Comparison of ENCODE assay signal across 22 mouse cellular contexts in the genomic region with DNA sequence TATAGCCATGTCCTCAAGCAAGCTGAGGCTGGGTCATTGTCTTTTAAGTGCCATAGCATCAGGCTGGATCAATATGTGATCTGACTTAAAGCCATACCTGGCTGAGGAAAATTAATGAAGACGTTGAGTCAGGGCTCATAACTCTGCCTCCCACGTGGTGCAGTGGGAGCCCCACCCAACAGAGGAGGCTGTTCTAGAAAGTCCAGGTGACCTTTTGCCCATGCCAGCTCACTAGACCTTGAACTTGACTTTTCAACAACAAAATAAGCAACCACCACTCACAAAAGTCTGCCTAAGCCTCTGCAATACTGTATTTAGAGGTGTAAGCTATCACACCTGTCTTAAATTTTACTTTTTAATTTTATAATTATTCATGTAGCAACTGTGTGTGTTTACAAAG. TPM values are rescaled to one million over a fixed set of nuclear protein-coding genes. Genes with fewer than 3 reads are reported as not detected.
DNase-seq lines count a peak whose midpoint lies in the region; ATAC-seq and TF ChIP-seq lines count a peak whose summit lies in the region.
"Had no signal": no experiment of that assay in that cellular context is flagged by ENCODE, and none has a peak within 500 bp of the region (broad histone marks: within the 10 kb centered on the region; RNA-seq: fewer than 3 reads in every experiment).

No protein-coding gene starts in this region.

- 0 out of 2 replicates have a peak, but pooled peaks cover 3% of the 10 kb centered on the region for H3K4me1 ChIP-seq in kidney, adult 2 months (ENCODE audit: control insufficient read depth, insufficient read depth, low read length)
- 0 out of 2 replicates have a peak, but pooled peaks cover 4% of the 10 kb centered on the region for H3K4me1 ChIP-seq in kidney, embryonic 16.5 days (ENCODE audit: insufficient read depth, low read length)
- H3K4me1 ChIP-seq in kidney, embryonic 15.5 days: no peaks in the 10 kb centered on the region
- H3K4me1 ChIP-seq: embryonic facial prominence, embryonic 12.5 days; embryonic facial prominence, embryonic 15.5 days; hindbrain, embryonic 12.5 days had no signal

- no peak overlapping the region for H3K9ac ChIP-seq in kidney, embryonic 16.5 days (replicated peaks; ENCODE audit: low read length)
- no peak overlapping the region for H3K9ac ChIP-seq in kidney, embryonic 15.5 days
- H3K9ac ChIP-seq: embryonic facial prominence, embryonic 12.5 days; embryonic facial prominence, embryonic 15.5 days; forebrain, postnatal 0 days; hindbrain, embryonic 12.5 days had no signal

- no peaks in the 10 kb centered on the region for H3K9me3 ChIP-seq in kidney, embryonic 16.5 days (ENCODE audit: low read length)
- no peaks in the 10 kb centered on the region for H3K9me3 ChIP-seq in kidney, embryonic 15.5 days (replicated peaks)
- H3K9me3 ChIP-seq: embryonic facial prominence, embryonic 12.5 days; embryonic facial prominence, embryonic 15.5 days; hindbrain, embryonic 12.5 days had no signal

- H3K4me3 ChIP-seq in kidney, adult 2 months (ENCODE audit: insufficient read depth, low read depth, low read length): no peak overlapping the region
- H3K4me3 ChIP-seq in kidney, embryonic 16.5 days (ENCODE audit: low read length): no peak overlapping the region
- no peak overlapping the region for H3K4me3 ChIP-seq in kidney, embryonic 15.5 days (replicated peaks)
- H3K4me3 ChIP-seq: embryonic facial prominence, embryonic 12.5 days; embryonic facial prominence, embryonic 15.5 days; gastrocnemius, adult 2 months; hindbrain, embryonic 12.5 days had no signal

- no peak overlapping the region for H3K4me2 ChIP-seq in kidney, embryonic 16.5 days (replicated peaks; ENCODE audit: low read depth, low read length)
- no peak overlapping the region for H3K4me2 ChIP-seq in kidney, embryonic 15.5 days
- H3K4me2 ChIP-seq: embryonic facial prominence, embryonic 12.5 days; embryonic facial prominence, embryonic 15.5 days; heart, embryonic 11.5 days; hindbrain, embryonic 12.5 days had no signal

- no peaks in the 10 kb centered on the region for H3K27me3 ChIP-seq in kidney, adult 2 months (replicated peaks; ENCODE audit: control insufficient read depth, insufficient read depth, low read length)
- H3K27me3 ChIP-seq in kidney, embryonic 16.5 days (ENCODE audit: insufficient read depth, low read length): no peaks in the 10 kb centered on the region
- no peaks in the 10 kb centered on the region for H3K27me3 ChIP-seq in kidney, embryonic 15.5 days
- H3K27me3 ChIP-seq: embryonic facial prominence, embryonic 12.5 days; embryonic facial prominence, embryonic 15.5 days; hindbrain, embryonic 12.5 days had no signal

- peak; percentile 71 for DNase-seq in kidney, adult 2 months
- peak; percentile 13 for DNase-seq in kidney, postnatal 10 days
- peak; percentile 40 to 58 for DNase-seq in kidney, postnatal 36 days
- DNase-seq in urinary bladder, postnatal 25 days (ENCODE audit: low spot score): no peak
- DNase-seq: adrenal gland, adult 2 months; adrenal gland, postnatal 14 days; cerebellum, adult 11 months; cerebellum, adult 2 months; cerebellum, adult 9-11 months; cerebellum, postnatal 25 days; forebrain, postnatal 0 days; gastrocnemius, adult 2 months; gastrocnemius, postnatal 14 days; heart, adult 11 months had no signal

- no peaks in the 10 kb centered on the region for H3K36me3 ChIP-seq in kidney, adult 2 months (ENCODE audit: control insufficient read depth, insufficient read depth, low read length)
- no peaks in the 10 kb centered on the region for H3K36me3 ChIP-seq in kidney, embryonic 16.5 days (ENCODE audit: insufficient read depth, low read length)
- no peaks in the 10 kb centered on the region for H3K36me3 ChIP-seq in kidney, embryonic 15.5 days
- H3K36me3 ChIP-seq: embryonic facial prominence, embryonic 12.5 days; embryonic facial prominence, embryonic 15.5 days; hindbrain, embryonic 12.5 days had no signal

- TF ChIP-seq POLR2A in kidney, adult 2 months (IDR thresholded peaks at IDR 0.05; ENCODE audit: low read depth, low read length): no peak

- TF ChIP-seq CTCF in kidney, adult 2 months (conservative IDR thresholded peaks at IDR 0.05; ENCODE audit: insufficient read depth, insufficient read length, low read depth, low read length): no peak

- no peak overlapping the region for H3K27ac ChIP-seq in kidney, adult 2 months (ENCODE audit: insufficient read depth, low read depth, low read length)
- H3K27ac ChIP-seq in kidney, embryonic 16.5 days (ENCODE audit: low read length): no peak overlapping the region
- H3K27ac ChIP-seq in kidney, embryonic 15.5 days: no peak overlapping the region
- H3K27ac ChIP-seq: embryonic facial prominence, embryonic 12.5 days; embryonic facial prominence, embryonic 15.5 days; gastrocnemius, adult 2 months; hindbrain, embryonic 12.5 days had no signal

- no peak for ATAC-seq in kidney, embryonic 16.5 days (ENCODE audit: low FRiP score, low TSS enrichment)
- ATAC-seq in kidney, embryonic 15.5 days (replicated peaks; ENCODE audit: low FRiP score): no peak
- ATAC-seq: CD4-positive, CD25-positive, alpha-beta regulatory T cell, adult 4 months; forebrain, embryonic 14.5 days; forebrain, postnatal 0 days had no signal

- 26% methylated on average over 2 of the region's 2 CpGs for WGBS in kidney, adult 2 months
- 37% methylated on average over 2 of the region's 2 CpGs for WGBS in kidney, embryonic 16.5 days
- WGBS in kidney, embryonic 15.5 days: 38% methylated on average over 2 of the region's 2 CpGs

RNA-seq across cellular contexts. Expression of gene Arnt2, which starts 24.9 kb away (rescaled TPM):
- polyA plus RNA-seq in kidney, adult 2 months (2012; rRNA removed): 15.3 and 16.4 TPM in 2 replicates
- polyA plus RNA-seq in kidney, embryonic 16.5 days (2015; fragmentation: Nextera tagmentation; extraction: Ambion mirVana): 10.8 and 10.9 TPM in 2 replicates
- polyA plus RNA-seq in kidney, embryonic 15.5 days (2015; fragmentation: Nextera tagmentation; extraction: Ambion mirVana): 10.5 and 12.2 TPM in 2 replicates
